Mouse (Mus musculus): ENCODE measurements around the gene Il17ra. TPM values are rescaled to one million over a fixed set of nuclear protein-coding genes. Genes with fewer than 3 reads are reported as not detected.

The Il17ra gene
- polyA plus RNA-seq (2015; fragmentation: Nextera tagmentation; extraction: Ambion mirVana): 7.7 and 8.5 TPM in 2 replicates

DNA sequence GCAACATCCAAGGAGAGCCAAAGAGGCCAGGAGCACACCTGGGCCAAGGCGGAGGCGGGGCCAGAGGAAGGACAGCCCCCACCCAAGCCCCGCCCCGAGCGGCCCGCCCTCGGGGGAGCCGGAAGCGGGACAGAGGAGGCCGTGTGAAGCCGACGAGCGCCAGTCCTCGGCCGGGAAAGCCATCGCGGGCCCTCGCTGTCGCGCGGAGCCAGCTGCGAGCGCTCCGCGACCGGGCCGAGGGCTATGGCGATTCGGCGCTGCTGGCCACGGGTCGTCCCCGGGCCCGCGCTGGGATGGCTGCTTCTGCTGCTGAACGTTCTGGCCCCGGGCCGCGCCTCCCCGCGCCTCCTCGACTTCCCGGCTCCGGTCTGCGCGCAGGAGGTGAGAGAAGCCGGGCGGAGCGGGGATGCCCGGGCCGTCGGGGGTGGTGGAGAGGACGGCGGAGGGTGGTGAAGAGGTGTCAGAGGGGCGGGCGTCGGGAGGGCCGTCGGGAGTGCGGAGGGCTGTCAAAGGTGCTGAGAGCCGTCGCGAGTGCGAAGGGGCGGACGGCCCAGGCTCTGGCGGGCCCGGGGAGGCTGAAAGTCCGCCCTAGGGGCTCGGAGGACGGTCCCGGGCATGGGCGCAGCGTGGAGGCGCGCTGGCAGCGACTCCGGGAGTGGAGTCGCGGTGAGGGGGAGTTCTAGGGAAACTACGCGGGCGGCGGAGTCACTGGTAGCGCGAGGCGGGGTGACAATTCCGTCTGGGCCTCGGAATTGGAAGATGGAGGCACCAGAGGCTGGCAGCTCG is at the start of gene Il17ra:
Il17ra (plus strand) TSS at position 162 of the 786 bp plus-strand sequence.
- peak within 1 kb of the TSS; percentile 57 for H3K4me2 ChIP-seq (ENCODE audit: low read depth, low read length)
- H3K4me3 ChIP-seq (replicated peaks; ENCODE audit: low read length): peak within 1 kb of the TSS; percentile 70
- no peak within 1 kb of the TSS for H3K27ac ChIP-seq (ENCODE audit: low read length)
- H3K36me3 ChIP-seq (ENCODE audit: control insufficient read depth, insufficient read depth, low read length): no peaks in the 10 kb centered on the region
- H3K27me3 ChIP-seq (ENCODE audit: control insufficient read depth, insufficient read depth, low read length): peaks cover 15% of the 10 kb centered on the region; the same call in 1 of the 2 replicates
- peak within 1 kb of the TSS; percentile 79 for H3K9ac ChIP-seq (ENCODE audit: low read length)
- peak; percentile 92 for ATAC-seq (ENCODE audit: insufficient read depth, low FRiP score)
- H3K4me1 ChIP-seq (ENCODE audit: control insufficient read depth, insufficient read depth, low read length): 0 out of 2 replicates have a peak, but pooled peaks cover 7% of the 10 kb centered on the region
- H3K9me3 ChIP-seq (replicated peaks; ENCODE audit: control insufficient read depth, low read length): no peaks in the 10 kb centered on the region
- under 1% methylated on average over 86 of the region's 90 CpGs for WGBS

DNA sequence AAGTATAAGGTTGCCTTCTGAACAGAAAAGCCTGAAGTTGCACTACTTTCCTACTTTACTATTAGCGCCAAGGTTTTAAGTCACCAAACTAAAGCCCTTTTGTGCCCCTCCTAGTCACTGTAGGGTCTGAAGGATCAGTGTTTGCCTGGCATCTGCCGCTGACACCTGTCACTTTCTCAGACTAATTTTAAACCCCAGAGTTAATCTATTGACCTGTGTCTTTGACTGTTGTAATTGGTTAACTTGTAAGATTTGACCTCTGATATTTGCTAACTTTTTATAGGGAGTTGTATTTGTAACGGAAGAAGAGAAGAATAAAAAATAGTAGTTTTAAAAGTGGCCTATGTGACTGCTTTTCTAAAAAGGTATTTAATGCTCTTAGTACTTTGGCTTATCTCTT is 24.9 kb upstream of the Il17ra start:
- 80% methylated on average over 3 of the region's 3 CpGs for WGBS
- Histone ChIP-seq H3K4me1 (ENCODE audit: control insufficient read depth, insufficient read depth, low read length) (no peaks in the 10 kb centered on the region), H3K36me3 (ENCODE audit: control insufficient read depth, insufficient read depth, low read length) (peaks cover 32% of the 10 kb centered on the region), H3K4me2 (ENCODE audit: low read depth, low read length) (no peak overlapping the region), H3K4me3 (replicated peaks; ENCODE audit: low read length) (no peak overlapping the region), H3K9ac (ENCODE audit: low read length) (no peak overlapping the region), H3K9me3 (replicated peaks; ENCODE audit: control insufficient read depth, low read length) (no peaks in the 10 kb centered on the region), H3K27ac (ENCODE audit: low read length) (no peak overlapping the region), H3K27me3 (ENCODE audit: control insufficient read depth, insufficient read depth, low read length) (no peaks in the 10 kb centered on the region)
- no peak for ATAC-seq (ENCODE audit: insufficient read depth, low FRiP score)

DNA sequence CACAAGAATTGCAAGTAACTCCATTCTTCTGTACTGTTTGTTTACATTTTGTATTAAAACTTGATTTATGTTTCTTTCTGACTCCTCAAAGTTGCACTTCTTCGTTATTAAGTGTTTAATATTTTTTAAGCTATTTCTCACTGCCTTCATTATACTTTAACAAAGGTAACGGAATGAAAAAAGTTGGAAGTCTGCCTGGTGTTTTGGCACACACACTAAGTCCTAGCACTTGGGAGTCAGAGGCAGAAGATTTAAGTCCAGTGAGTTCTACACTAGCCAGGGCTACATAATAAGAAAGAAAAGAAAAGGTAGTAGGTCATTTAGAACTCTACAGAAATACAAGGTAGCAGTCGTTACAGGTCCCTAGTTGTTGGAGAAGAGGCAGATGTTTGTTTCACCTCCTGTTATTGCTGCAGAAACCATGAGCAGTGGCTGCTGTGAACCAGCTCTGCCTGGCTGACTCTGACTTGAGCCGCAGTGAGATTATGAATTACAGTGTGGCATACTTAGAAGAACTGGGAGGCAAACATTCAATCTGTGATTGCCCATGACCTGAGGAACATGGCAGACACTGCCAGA is 20.8 kb upstream of the Il17ra start:
- H3K36me3 ChIP-seq (ENCODE audit: control insufficient read depth, insufficient read depth, low read length): peaks cover 22% of the 10 kb centered on the region
- H3K4me1 ChIP-seq (ENCODE audit: control insufficient read depth, insufficient read depth, low read length): no peaks in the 10 kb centered on the region
- H3K27ac ChIP-seq (ENCODE audit: low read length): no peak overlapping the region
- 78% methylated on average over 4 of the region's 4 CpGs for WGBS
- H3K9ac ChIP-seq (ENCODE audit: low read length): no peak overlapping the region
- no peak overlapping the region for H3K4me2 ChIP-seq (ENCODE audit: low read depth, low read length)
- H3K9me3 ChIP-seq (replicated peaks; ENCODE audit: control insufficient read depth, low read length): no peaks in the 10 kb centered on the region
- H3K4me3 ChIP-seq (replicated peaks; ENCODE audit: low read length): no peak overlapping the region
- ATAC-seq (ENCODE audit: insufficient read depth, low FRiP score): no peak
- no peaks in the 10 kb centered on the region for H3K27me3 ChIP-seq (ENCODE audit: control insufficient read depth, insufficient read depth, low read length)

DNA sequence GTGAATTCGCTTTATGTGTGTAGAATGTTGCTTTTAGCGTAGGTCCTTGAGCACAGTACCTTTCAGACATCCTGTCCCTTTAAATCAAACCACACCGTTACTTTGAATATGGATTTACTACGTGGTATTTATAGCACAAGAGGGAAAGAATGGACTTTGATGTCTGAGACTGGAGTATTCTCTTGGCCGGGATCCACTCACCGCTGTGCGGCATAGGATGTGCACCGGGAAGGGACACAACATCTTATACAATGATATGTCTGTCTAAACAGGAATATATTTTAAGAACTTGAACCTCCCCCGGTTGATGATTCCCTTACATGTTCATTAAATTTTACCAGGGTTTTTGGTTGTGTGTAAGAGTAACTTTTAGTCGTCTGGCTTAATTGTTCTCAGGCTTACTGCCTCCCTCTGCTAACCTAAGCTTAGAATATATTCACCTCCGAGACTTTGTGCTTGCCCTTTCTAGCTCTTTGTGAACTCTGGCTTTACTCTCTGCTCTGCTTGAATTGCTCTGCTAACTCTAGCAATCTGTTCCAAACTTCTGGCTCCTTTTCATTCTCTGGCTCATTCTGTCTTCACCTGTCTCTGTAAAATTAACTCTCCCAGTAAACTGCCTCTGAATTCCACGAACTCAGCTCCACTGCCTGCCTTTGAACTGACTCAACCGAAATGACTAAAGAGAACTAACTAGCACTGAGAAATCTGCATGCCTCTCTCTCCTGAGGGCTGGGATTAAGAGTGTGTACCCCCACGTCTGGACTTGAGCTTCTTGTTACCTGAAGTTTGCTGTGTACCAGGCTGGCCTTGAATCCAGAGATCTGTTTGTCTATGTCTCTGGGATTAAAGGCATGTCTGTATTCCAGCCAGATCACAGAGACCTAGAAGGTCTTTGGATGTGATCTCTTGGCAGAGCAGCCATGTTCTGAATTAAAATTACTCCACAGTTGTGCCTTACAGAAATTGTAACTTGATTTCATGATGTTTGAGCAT is 19.4 kb upstream of the Il17ra start:
- Histone ChIP-seq H3K27ac (ENCODE audit: low read length) (no peak overlapping the region), H3K27me3 (ENCODE audit: control insufficient read depth, insufficient read depth, low read length) (no peaks in the 10 kb centered on the region), H3K4me1 (ENCODE audit: control insufficient read depth, insufficient read depth, low read length) (no peaks in the 10 kb centered on the region), H3K4me2 (ENCODE audit: low read depth, low read length) (no peak overlapping the region), H3K4me3 (replicated peaks; ENCODE audit: low read length) (no peak overlapping the region), H3K36me3 (ENCODE audit: control insufficient read depth, insufficient read depth, low read length) (peaks cover 20% of the 10 kb centered on the region), H3K9me3 (replicated peaks; ENCODE audit: control insufficient read depth, low read length) (no peaks in the 10 kb centered on the region), H3K9ac (ENCODE audit: low read length) (no peak overlapping the region)
- 77% methylated on average over 14 of the region's 14 CpGs for WGBS
- no peak for ATAC-seq (ENCODE audit: insufficient read depth, low FRiP score)

DNA sequence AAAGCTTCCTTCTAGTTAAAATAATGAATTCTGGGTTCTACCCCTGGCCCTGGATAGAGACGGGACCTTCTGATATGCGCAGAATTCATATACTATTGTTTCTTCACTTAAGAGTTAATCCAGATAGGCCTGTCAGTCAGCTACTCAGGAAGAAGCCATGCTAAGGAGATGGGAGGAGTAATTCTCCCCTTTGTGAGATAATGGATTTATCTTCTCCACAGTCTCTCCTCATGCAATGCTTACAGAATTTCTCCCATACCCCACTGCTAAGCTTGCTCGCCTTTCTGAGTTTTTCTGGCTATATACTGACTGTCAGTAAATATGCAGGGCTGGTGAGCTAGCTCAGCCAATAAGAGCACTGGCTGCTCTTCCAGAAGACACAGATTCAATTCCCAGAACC is 12.8 kb upstream of the Il17ra start:
- H3K36me3 ChIP-seq (ENCODE audit: control insufficient read depth, insufficient read depth, low read length): no peaks in the 10 kb centered on the region
- 87% methylated on average over 3 of the region's 3 CpGs for WGBS
- no peak overlapping the region for H3K4me2 ChIP-seq (ENCODE audit: low read depth, low read length)
- no peak for ATAC-seq (ENCODE audit: insufficient read depth, low FRiP score)
- no peak overlapping the region for H3K27ac ChIP-seq (ENCODE audit: low read length)
- H3K4me3 ChIP-seq (replicated peaks; ENCODE audit: low read length): no peak overlapping the region
- no peaks in the 10 kb centered on the region for H3K4me1 ChIP-seq (ENCODE audit: control insufficient read depth, insufficient read depth, low read length)
- H3K9me3 ChIP-seq (replicated peaks; ENCODE audit: control insufficient read depth, low read length): no peaks in the 10 kb centered on the region
- H3K27me3 ChIP-seq (ENCODE audit: control insufficient read depth, insufficient read depth, low read length): no peaks in the 10 kb centered on the region
- H3K9ac ChIP-seq (ENCODE audit: low read length): no peak overlapping the region

DNA sequence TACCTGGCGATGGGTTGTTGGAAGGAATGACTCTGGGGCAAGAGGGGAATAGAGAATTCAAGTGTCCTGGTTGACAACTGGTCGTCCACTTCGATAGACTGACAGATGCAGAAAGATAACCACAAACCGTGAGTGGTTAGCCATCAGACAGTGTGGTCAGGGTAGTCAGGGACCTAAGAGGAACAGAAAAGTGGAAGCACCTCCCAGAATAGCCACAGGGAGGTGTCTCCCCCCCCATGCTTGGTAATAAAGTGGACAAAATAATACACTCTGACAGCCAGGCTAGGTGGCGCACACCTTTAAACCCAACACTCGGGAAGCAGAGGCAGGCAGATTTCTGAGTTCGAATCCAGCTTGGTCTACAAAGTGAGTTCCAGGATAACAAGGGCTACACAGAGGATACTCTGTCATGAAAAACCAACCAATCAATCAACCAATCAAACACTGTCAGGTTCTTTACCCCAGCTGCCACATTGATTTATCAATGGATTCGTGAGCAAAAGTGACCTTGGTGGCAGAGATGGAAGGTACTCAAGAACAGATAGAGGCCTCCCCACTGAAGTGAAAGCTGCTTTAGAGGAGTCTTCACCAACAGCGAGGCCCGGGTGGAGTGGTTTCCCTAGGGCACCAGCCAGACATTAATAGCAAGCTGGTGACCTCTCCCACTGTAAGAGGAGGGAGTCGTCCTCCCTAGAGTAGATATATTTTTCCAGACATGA is 10.5 kb upstream of the Il17ra start:
- 76% methylated on average over 11 of the region's 11 CpGs for WGBS
- no peak for ATAC-seq (ENCODE audit: insufficient read depth, low FRiP score)
- no peak overlapping the region for H3K4me2 ChIP-seq (ENCODE audit: low read depth, low read length)

DNA sequence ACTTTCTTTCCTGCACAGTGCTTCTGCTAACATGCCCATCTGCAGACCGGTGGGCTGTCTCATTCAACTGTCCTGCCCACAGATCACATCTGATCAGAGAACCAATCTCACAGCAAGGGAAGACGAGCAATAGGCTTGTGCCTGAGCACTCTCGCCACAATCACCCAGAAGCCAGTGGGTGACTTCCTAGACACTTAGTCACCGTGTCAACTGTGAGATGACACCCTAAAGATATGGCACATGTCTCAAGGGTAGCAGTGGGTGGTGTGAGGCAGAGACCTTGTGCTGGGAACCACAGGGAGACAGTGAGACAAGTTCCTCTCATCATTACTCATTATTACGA is 10.0 kb upstream of the Il17ra start:
- no peak overlapping the region for H3K27ac ChIP-seq (ENCODE audit: low read length)
- ATAC-seq (ENCODE audit: insufficient read depth, low FRiP score): no peak
- H3K9ac ChIP-seq (ENCODE audit: low read length): no peak overlapping the region
- no peaks in the 10 kb centered on the region for H3K9me3 ChIP-seq (replicated peaks; ENCODE audit: control insufficient read depth, low read length)
- H3K4me2 ChIP-seq (ENCODE audit: low read depth, low read length): no peak overlapping the region
- no peaks in the 10 kb centered on the region for H3K4me1 ChIP-seq (ENCODE audit: control insufficient read depth, insufficient read depth, low read length)
- no peak overlapping the region for H3K4me3 ChIP-seq (replicated peaks; ENCODE audit: low read length)
- H3K27me3 ChIP-seq (ENCODE audit: control insufficient read depth, insufficient read depth, low read length): no peaks in the 10 kb centered on the region
- 69% methylated on average over 5 of the region's 5 CpGs for WGBS
- no peaks in the 10 kb centered on the region for H3K36me3 ChIP-seq (ENCODE audit: control insufficient read depth, insufficient read depth, low read length)

More for the DNA sequence above, 10.5 kb upstream of the Il17ra start:
- no peaks in the 10 kb centered on the region for H3K27me3 ChIP-seq (ENCODE audit: control insufficient read depth, insufficient read depth, low read length)
- no peak overlapping the region for H3K9ac ChIP-seq (ENCODE audit: low read length)
- H3K4me3 ChIP-seq (replicated peaks; ENCODE audit: low read length): no peak overlapping the region
- no peaks in the 10 kb centered on the region for H3K36me3 ChIP-seq (ENCODE audit: control insufficient read depth, insufficient read depth, low read length)
- no peaks in the 10 kb centered on the region for H3K4me1 ChIP-seq (ENCODE audit: control insufficient read depth, insufficient read depth, low read length)
- H3K27ac ChIP-seq (ENCODE audit: low read length): no peak overlapping the region
- H3K9me3 ChIP-seq (replicated peaks; ENCODE audit: control insufficient read depth, low read length): no peaks in the 10 kb centered on the region

DNA sequence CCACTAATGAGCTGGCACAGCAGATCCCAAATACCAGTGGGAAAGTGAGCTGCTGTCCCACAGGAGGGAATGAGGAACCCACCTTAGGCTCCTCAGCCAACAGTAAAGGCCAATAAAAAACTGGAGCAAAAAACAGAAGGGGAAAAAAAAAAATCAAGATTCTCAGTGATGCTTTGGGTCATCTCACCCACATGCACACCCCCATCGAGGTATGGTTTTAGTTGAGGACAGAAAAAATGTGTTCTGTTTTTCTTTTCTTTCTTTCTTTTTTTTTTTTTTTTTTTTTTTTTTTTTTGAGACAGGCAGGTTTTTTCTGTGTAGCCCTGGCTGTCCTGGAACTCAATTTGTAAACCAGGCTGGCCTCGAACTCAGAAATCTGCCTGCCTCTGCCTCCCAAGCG is 9.5 kb upstream of the Il17ra start:
- ATAC-seq (ENCODE audit: insufficient read depth, low FRiP score): no peak
- WGBS: 85% methylated on average over 3 of the region's 3 CpGs
- Histone ChIP-seq H3K27ac (ENCODE audit: low read length) (no peak overlapping the region), H3K36me3 (ENCODE audit: control insufficient read depth, insufficient read depth, low read length) (no peaks in the 10 kb centered on the region), H3K27me3 (ENCODE audit: control insufficient read depth, insufficient read depth, low read length) (no peaks in the 10 kb centered on the region), H3K4me2 (ENCODE audit: low read depth, low read length) (no peak overlapping the region), H3K9me3 (replicated peaks; ENCODE audit: control insufficient read depth, low read length) (no peaks in the 10 kb centered on the region), H3K4me3 (replicated peaks; ENCODE audit: low read length) (no peak overlapping the region), H3K4me1 (ENCODE audit: control insufficient read depth, insufficient read depth, low read length) (no peaks in the 10 kb centered on the region), H3K9ac (ENCODE audit: low read length) (no peak overlapping the region)

Measured in stomach, embryonic 16.5 days (tissue).